Mouse (Mus musculus) heart, adult 2 months (tissue): ENCODE results near the gene Mpp4. TPM values are rescaled to one million over a fixed set of nuclear protein-coding genes. Genes with fewer than 3 reads are reported as not detected.

Source experiments
- DNase-seq, 2 experiments: peaks; one replicate each; pipeline ENCODE4 v3.0.0; 2021
- H3K27ac ChIP-seq: fragments of 200-600 bp; 2 replicates; pipeline ENCODE4 v1.8.1; 2022
- H3K27me3 ChIP-seq: fragments of 200-500 bp; 2 replicates; pipeline ENCODE4 v1.6.1; 2012; ENCODE audit warnings: mild to moderate bottlenecking, low read length, inconsistent platforms, mixed read lengths; ENCODE audit not compliant: control insufficient read depth, insufficient read depth
- H3K36me3 ChIP-seq: fragments of 200-500 bp; 2 replicates; pipeline ENCODE4 v1.6.1; 2012; ENCODE audit warnings: low read length, inconsistent platforms; ENCODE audit not compliant: control insufficient read depth, insufficient read depth
- H3K4me1 ChIP-seq: fragments of 200-500 bp; 2 replicates; pipeline ENCODE4 v1.6.1; 2011; ENCODE audit warnings: low read length; ENCODE audit not compliant: control insufficient read depth, insufficient read depth
- H3K4me3 ChIP-seq: fragments of 200-600 bp; 2 replicates; pipeline ENCODE4 v1.8.1; 2022
- H3K79me2 ChIP-seq: fragments of 200-500 bp; replicated peaks from 2 replicates; pipeline ENCODE4 v1.6.1; 2012; ENCODE audit warnings: mild to moderate bottlenecking, inconsistent platforms, low read length, moderate library complexity, mixed read lengths; ENCODE audit not compliant: control insufficient read depth, insufficient read depth
- H3K9ac ChIP-seq: fragments of 200-500 bp; 2 replicates; pipeline ENCODE4 v1.6.1; 2012; ENCODE audit warnings: low read depth, mild to moderate bottlenecking, control low read depth, inconsistent platforms, low read length, mixed read lengths
- CTCF ChIP-seq: fragments of 200-600 bp; IDR thresholded peaks from 2 replicates; pipeline ENCODE4 v1.8.1; 2022; ENCODE audit warnings: antibody characterized with exemption, mild to moderate bottlenecking, moderate library complexity
- EP300 ChIP-seq: fragments of 200-500 bp; IDR thresholded peaks from 2 replicates; pipeline ENCODE4 v1.6.1; 2011; ENCODE audit warnings: low read depth, low read length, control low read depth; ENCODE audit not compliant: insufficient read depth
- POLR2A ChIP-seq: fragments of 200-500 bp; IDR thresholded peaks from 2 replicates; pipeline ENCODE4 v1.6.1; 2011; ENCODE audit warnings: mild to moderate bottlenecking, low read depth, low read length, control low read depth; ENCODE audit not compliant: insufficient read depth
- WGBS: fragments of 180-500 bp; shearing (Covaris S2); methylation state at CpG from one replicate; pipeline ENCODE4 v1.1.7; 2018; 5-methylcytosine and 5-hydroxymethylcytosine counted together
- intact Hi-C: fragments of 180-260 bp; cut with DNase I; formaldehyde crosslinking; loops from one replicate; pipeline ENCODE4 v1.15.1; 2025
- polyA plus RNA-seq: library from polyadenylated mRNA; depleted of rRNA; stranded (reverse); fragments of >200 nt; gene quantifications from 2 replicates; pipeline ENCODE4 v1.2.3, GENCODE M21; 2012; rRNA removed
- total RNA-seq, 2 experiments: library from RNA; stranded (reverse); gene quantifications; 2 replicates each; pipeline ENCODE4 v1.2.3; 2021

Mpp4 gene
- total and polyA plus RNA-seq, 3 experiments, result 0.45 TPM; not detected in 2

DNA sequence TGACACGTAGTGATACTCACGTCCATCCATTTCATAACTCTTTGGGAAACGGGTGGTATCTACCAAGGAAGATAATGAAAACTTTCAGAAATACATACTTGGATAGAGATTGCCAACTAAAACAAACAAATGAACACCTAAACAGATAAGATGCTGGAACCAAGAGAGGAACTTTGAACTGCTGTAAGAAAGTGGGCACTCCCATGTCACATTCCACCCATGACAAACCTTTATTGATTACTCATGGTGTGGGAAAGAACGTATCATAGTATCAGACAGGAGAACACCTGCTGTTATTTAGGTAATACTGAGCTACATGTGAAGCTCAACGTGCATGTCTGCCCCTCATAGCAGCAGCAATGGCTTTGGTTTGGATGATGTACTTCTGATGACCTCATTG lies 37.6 kb downstream of the Mpp4 start:
- no peak overlapping the region for H3K9ac ChIP-seq
- H3K36me3 ChIP-seq, result no peaks in the 10 kb centered on the region; the same call in 1 of the 2 replicates
- H3K27me3 ChIP-seq, result peaks cover 2% of the 10 kb centered on the region; the same call in 1 of the 2 replicates
- no peak for DNase-seq
- no peaks in the 10 kb centered on the region for H3K79me2 ChIP-seq
- H3K27ac ChIP-seq, result no peak overlapping the region
- no peaks in the 10 kb centered on the region for H3K4me1 ChIP-seq
- H3K4me3 ChIP-seq, result no peak overlapping the region
- 58% methylated on average over 5 of the region's 5 CpGs for WGBS
- intact Hi-C loops, result no loop called here
- TF ChIP-seq CTCF, result no peak
- TF ChIP-seq POLR2A, result no peak
- TF ChIP-seq EP300, result no peak

DNA sequence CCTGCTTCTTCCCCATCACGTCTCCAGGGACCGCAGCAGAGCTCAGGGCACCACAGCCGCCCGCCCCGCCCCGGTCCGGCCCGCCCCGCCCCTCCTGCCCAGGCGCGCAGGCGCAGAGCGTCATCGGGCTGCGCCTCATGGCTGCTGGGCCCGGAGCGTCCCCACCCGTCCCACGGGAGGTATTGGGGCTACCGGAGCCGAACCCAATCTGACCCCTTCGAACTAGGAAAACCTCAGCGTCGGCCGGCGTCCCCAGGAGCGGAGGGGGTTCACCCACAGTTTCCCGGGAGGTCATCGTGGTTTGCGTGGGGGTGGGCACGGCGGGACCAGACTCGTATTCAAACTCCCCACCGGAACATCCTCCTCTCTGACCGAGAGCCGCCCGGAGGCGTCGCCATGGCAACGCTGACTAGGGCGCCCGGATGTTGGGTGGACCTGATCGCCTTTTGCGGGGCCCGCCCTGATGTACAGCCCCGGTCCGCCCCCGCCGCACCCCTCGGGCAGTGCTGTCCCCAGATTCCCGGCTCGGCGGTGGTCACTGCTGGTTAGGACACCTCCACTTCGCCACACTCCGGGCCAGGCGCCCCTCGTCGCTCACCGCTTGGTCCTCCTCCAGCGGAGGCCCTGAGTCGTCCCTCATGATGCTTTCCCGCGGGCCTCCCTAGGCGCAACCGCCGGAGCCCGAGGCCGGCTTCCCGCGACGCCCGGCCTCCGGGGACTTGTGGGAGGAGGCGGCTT lies 43.3 kb downstream of the Mpp4 start, which contains the start of gene Tmem237:
Tmem237 (minus strand) TSS at position 689 of the 738 bp plus-strand sequence.
- no peaks in the 10 kb centered on the region for H3K79me2 ChIP-seq
- TF ChIP-seq CTCF (no peak), POLR2A (peak; percentile 55; the same call in 1 of the 2 replicates)
- H3K27ac ChIP-seq, result peak within 1 kb of the TSS; percentile 88
- H3K4me3 ChIP-seq, result peak within 1 kb of the TSS; percentile 85
- peak; percentile 93 to 95 for DNase-seq
- no peaks in the 10 kb centered on the region; the same call in 1 of the 2 replicates for H3K36me3 ChIP-seq
- under 1% methylated on average over 73 of the region's 74 CpGs for WGBS
- H3K9ac ChIP-seq, result peak within 1 kb of the TSS; percentile 93
- H3K4me1 ChIP-seq, result no peaks in the 10 kb centered on the region
- intact Hi-C loops, result loop anchor here (5.0 kb wide), 1 partner anchor 148 kb away; the partner anchor contains the start of genes Stradb and Trak2
- no peaks in the 10 kb centered on the region for H3K27me3 ChIP-seq

DNA sequence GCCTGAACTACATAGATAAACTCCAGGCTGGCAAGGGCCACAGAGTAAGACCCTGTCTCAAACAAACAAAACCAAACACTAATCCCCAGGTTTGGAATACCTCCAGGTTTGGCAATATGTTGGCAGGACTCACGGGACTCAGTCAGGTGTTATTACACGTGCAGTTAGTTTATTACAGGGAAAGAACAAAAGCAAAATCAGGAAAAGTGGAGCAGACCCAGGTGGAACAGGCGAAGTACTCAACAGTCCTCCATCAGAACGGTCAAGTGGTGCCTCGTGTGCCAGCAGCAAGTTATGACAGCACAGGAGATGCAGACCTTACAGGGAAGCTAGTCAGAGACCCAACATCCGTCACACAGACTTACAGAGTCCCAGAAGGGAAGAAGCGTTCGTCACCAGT lies 52.7 kb downstream of the Mpp4 start:
- 78% methylated on average over 8 of the region's 8 CpGs for WGBS
- DNase-seq, result no peak
- Histone ChIP-seq H3K36me3 (no peaks in the 10 kb centered on the region), H3K27ac (no peak overlapping the region), H3K27me3 (no peaks in the 10 kb centered on the region), H3K4me3 (no peak overlapping the region), H3K4me1 (no peaks in the 10 kb centered on the region), H3K79me2 (no peaks in the 10 kb centered on the region), H3K9ac (no peak overlapping the region)
- intact Hi-C loops, result no loop called here
- TF ChIP-seq CTCF (no peak), EP300 (no peak), POLR2A (no peak)

DNA sequence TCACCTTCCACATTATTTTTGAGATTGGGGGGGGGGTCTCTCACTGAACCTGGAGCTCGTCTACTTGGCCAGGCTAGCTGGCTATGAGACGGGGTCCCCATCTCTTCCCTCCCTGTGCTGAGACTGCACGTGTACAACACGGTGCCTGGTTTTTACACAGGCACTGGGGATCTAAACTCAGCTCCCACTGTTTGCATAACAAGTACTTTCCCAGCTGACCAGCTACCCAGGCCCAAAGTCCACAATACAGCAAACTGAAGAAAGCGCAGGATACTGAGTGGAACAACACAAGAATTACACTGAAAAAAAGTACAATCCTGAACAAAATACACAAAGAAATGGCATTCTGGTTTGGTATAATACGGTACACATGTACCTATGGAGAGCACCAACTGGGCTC lies 61.1 kb downstream of the Mpp4 start:
- WGBS, result 95% methylated on average over 6 of the region's 6 CpGs
- H3K27ac ChIP-seq, result no peak overlapping the region
- no peaks in the 10 kb centered on the region for H3K27me3 ChIP-seq
- DNase-seq, result no peak
- TF ChIP-seq EP300, result no peak
- no peak for TF ChIP-seq CTCF
- no peak for TF ChIP-seq POLR2A
- H3K4me1 ChIP-seq, result no peaks in the 10 kb centered on the region
- no peak overlapping the region for H3K4me3 ChIP-seq
- no peaks in the 10 kb centered on the region for H3K79me2 ChIP-seq
- H3K36me3 ChIP-seq, result no peaks in the 10 kb centered on the region
- intact Hi-C loops, result no loop called here
- H3K9ac ChIP-seq, result no peak overlapping the region

DNA sequence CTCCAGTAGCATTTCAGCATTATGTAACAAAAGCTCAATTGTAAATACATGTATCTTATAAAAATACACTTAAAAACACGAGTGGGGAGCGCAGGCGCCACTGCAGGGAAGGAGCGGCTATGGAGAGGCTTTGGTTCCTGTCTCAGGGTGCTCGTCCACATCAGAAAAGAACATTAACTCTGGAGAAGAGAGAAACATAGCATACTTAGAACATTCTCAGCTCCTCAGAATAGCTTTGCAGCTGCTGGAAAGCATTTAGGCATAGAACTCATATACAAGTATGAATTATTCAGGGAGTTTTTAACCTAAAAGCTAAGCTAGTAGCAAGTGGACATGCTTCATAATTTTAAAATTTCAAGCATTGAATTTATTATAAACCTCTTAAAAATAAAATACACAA lies 62.2 kb downstream of the Mpp4 start:
- H3K4me1 ChIP-seq, result no peaks in the 10 kb centered on the region

DNA sequence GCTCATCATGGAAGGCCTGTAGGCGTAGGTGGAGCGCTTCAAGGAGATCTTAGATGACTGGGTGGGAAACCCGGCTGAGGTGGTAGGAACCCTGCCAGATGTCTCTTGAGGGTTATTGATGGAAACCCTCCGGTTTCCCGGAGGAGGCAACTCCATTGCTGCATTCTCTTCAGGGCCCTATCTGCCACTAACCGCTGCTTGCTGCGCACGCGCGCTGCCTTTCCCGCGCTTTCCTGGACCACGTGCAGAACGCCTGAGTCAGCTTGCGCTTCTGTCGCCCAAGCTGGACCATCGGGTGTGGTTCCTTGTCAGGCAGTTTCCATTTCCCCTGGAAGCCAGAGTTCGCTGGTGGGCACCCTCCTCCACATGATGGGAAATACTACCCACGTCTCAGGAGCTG lies 68.5 kb downstream of the Mpp4 start, which contains the start of gene C2cd6:
C2cd6 (minus strand) TSS at position 196 of the 400 bp plus-strand sequence.
- H3K27me3 ChIP-seq, result 0 out of 2 replicates have a peak, but pooled peaks cover 2% of the 10 kb centered on the region
- intact Hi-C loops, result no loop called here
- DNase-seq, result no peak
- no peak within 1 kb of the TSS for H3K4me3 ChIP-seq
- H3K27ac ChIP-seq, result no peak within 1 kb of the TSS
- TF ChIP-seq POLR2A (no peak), EP300 (no peak), CTCF (no peak)
- no peaks in the 10 kb centered on the region for H3K4me1 ChIP-seq
- WGBS, result 84% methylated on average over 19 of the region's 19 CpGs
- H3K79me2 ChIP-seq, result no peaks in the 10 kb centered on the region
- no peaks in the 10 kb centered on the region for H3K36me3 ChIP-seq
- H3K9ac ChIP-seq, result no peak within 1 kb of the TSS

More for the DNA sequence above, 62.2 kb downstream of the Mpp4 start:
- Histone ChIP-seq H3K4me3 (no peak overlapping the region), H3K79me2 (no peaks in the 10 kb centered on the region), H3K27ac (no peak overlapping the region), H3K9ac (no peak overlapping the region), H3K27me3 (no peaks in the 10 kb centered on the region), H3K36me3 (no peaks in the 10 kb centered on the region)
- no peak for TF ChIP-seq CTCF
- no peak for TF ChIP-seq POLR2A
- DNase-seq, result no peak
- intact Hi-C loops, result no loop called here
- 93% methylated on average over 5 of the region's 5 CpGs for WGBS

Other genes with a start within 250 kb of the Mpp4 start
- 100 to 1,000 TPM; 179 to 232 TPM for gene Trak2, start 190.0 kb downstream of the Mpp4 start, total RNA-seq
- 71.4 and 94.1 TPM in 2 replicates for gene Trak2, start 190.0 kb downstream of the Mpp4 start, polyA plus RNA-seq
- 10 to 100 TPM; 61.3 to 81.4 TPM for gene Stradb, start 189.9 kb downstream of the Mpp4 start, total RNA-seq
- gene Stradb, start 189.9 kb downstream of the Mpp4 start, polyA plus RNA-seq, result 28.5 and 47.3 TPM in 2 replicates
- gene C2cd6, start 68.5 kb downstream of the Mpp4 start, total RNA-seq, result not detected
- gene C2cd6, start 68.5 kb downstream of the Mpp4 start, polyA plus RNA-seq, result not detected in 2 replicates
- gene Tmem237, start 43.0 kb downstream of the Mpp4 start, total RNA-seq, result 1 to 10 TPM; 3.5 to 3.7 TPM
- 2.4 and 4.9 TPM in 2 replicates for gene Tmem237, start 43.0 kb downstream of the Mpp4 start, polyA plus RNA-seq
- 1 to 10 TPM; 9.8 to 9.9 TPM for gene Als2, start 73.8 kb upstream of the Mpp4 start, total RNA-seq
- gene Als2, start 73.8 kb upstream of the Mpp4 start, polyA plus RNA-seq, result 2.8 and 4.7 TPM in 2 replicates
- under 1 TPM in 1 of 2 experiments, not detected in 1; 0.32 TPM for gene Cdk15, start 93.5 kb upstream of the Mpp4 start, total RNA-seq
- gene Cdk15, start 93.5 kb upstream of the Mpp4 start, polyA plus RNA-seq, result not detected in 2 replicates